ENCODE assay signal across 21 mouse cellular contexts in genomic region chr2:62423343-62423776, GRCm38 (mm10). TPM values are rescaled to one million over a fixed set of nuclear protein-coding genes. Genes with fewer than 3 reads are reported as not detected.
DNase-seq lines count a peak whose midpoint lies in the region; ATAC-seq and TF ChIP-seq lines count a peak whose summit lies in the region.
"Had no signal": no experiment of that assay in that cellular context is flagged by ENCODE, and none has a peak within 500 bp of the region (broad histone marks: within the 10 kb centered on the region; RNA-seq: fewer than 3 reads in every experiment).

No protein-coding gene starts in this region.

- no peak overlapping the region for H3K4me2 ChIP-seq in heart, embryonic 16.5 days (ENCODE audit: low read depth, low read length)
- H3K4me2 ChIP-seq: forebrain, embryonic 15.5 days; hindbrain, embryonic 12.5 days; intestine, embryonic 15.5 days had no signal

- H3K9me3 ChIP-seq in heart, embryonic 16.5 days (replicated peaks; ENCODE audit: control insufficient read depth, low read length): no peaks in the 10 kb centered on the region
- H3K9me3 ChIP-seq: forebrain, embryonic 15.5 days; G1E; hindbrain, embryonic 12.5 days; intestine, embryonic 15.5 days had no signal

- H3K9ac ChIP-seq in heart, embryonic 16.5 days (ENCODE audit: low read length): no peak overlapping the region
- H3K9ac ChIP-seq: forebrain, embryonic 15.5 days; hindbrain, embryonic 12.5 days; intestine, embryonic 15.5 days; liver, embryonic 14.5 days had no signal

- H3K36me3 ChIP-seq in heart, embryonic 16.5 days (ENCODE audit: control insufficient read depth, insufficient read depth): no peaks in the 10 kb centered on the region
- H3K36me3 ChIP-seq: forebrain, embryonic 15.5 days; G1E; hindbrain, embryonic 12.5 days; intestine, embryonic 15.5 days had no signal

- no peak for DNase-seq in heart, postnatal 4 days
- DNase-seq in kidney, postnatal 4 days: peak; percentile 10 to 21
- DNase-seq in kidney, adult 9 months: no peak
- peak; percentile 33 for DNase-seq in ZHBTc4 (ENCODE audit: low read depth, low spot score)
- peak; percentile 6 for DNase-seq in forelimb bud, embryonic 11.5 days (ENCODE audit: low read depth, low spot score)
- DNase-seq in urinary bladder, adult 2 months (ENCODE audit: low spot score): no peak
- no peak for DNase-seq in cerebellum, adult 2 months
- DNase-seq: adrenal gland, postnatal 10 days; cerebellum, adult 8-10 months; spleen, adult 18-20 months; thymus, adult 18-20 months had no signal

- peaks cover 4% of the 10 kb centered on the region for H3K4me1 ChIP-seq in heart, embryonic 16.5 days (ENCODE audit: control insufficient read depth, insufficient read depth, low read length)
- peaks cover 3% of the 10 kb centered on the region; the same call in 1 of the 2 replicates for H3K4me1 ChIP-seq in cerebellum, adult 2 months (ENCODE audit: control insufficient read depth, insufficient read depth, low read length)
- H3K4me1 ChIP-seq: forebrain, embryonic 15.5 days; hindbrain, embryonic 12.5 days had no signal

- no peak for TF ChIP-seq CTCF in cerebellum, adult 2 months (IDR thresholded peaks at IDR 0.05; ENCODE audit: borderline replicate concordance, insufficient read depth, low read depth, low read length)

- no peak for ATAC-seq in heart, embryonic 16.5 days (replicated peaks; ENCODE audit: extremely low read depth, insufficient read depth, low FRiP score)
- ATAC-seq: CD4-positive, CD25-positive, alpha-beta regulatory T cell, adult 4 months; forebrain, embryonic 15.5 days; intestine, embryonic 15.5 days; lung, postnatal 0 days; midbrain, embryonic 16.5 days had no signal

- TF ChIP-seq POLR2A in cerebellum, adult 2 months (IDR thresholded peaks at IDR 0.05; ENCODE audit: borderline replicate concordance, insufficient read depth, low read length): no peak

- H3K4me3 ChIP-seq in heart, embryonic 16.5 days (ENCODE audit: low read length): no peak overlapping the region
- H3K4me3 ChIP-seq in cerebellum, adult 2 months (replicated peaks; ENCODE audit: insufficient read depth, low read depth, low read length): no peak overlapping the region
- H3K4me3 ChIP-seq: forebrain, embryonic 15.5 days; hindbrain, embryonic 12.5 days; intestine, embryonic 15.5 days; layer of hippocampus, adult 2 months had no signal

- 0 out of 2 replicates have a peak overlapping the region, but pooled peaks have one; percentile 32 for H3K27ac ChIP-seq in heart, embryonic 16.5 days (ENCODE audit: low read length)
- no peak overlapping the region for H3K27ac ChIP-seq in cerebellum, adult 2 months (ENCODE audit: insufficient read depth, low read length)
- H3K27ac ChIP-seq: forebrain, embryonic 15.5 days; hindbrain, embryonic 12.5 days; intestine, embryonic 15.5 days; layer of hippocampus, adult 2 months; liver, embryonic 14.5 days had no signal

- no peaks in the 10 kb centered on the region for H3K27me3 ChIP-seq in heart, embryonic 16.5 days (ENCODE audit: control insufficient read depth, insufficient read depth, low read length)
- no peaks in the 10 kb centered on the region for H3K27me3 ChIP-seq in cerebellum, adult 2 months (ENCODE audit: control insufficient read depth, insufficient read depth, low read length)
- H3K27me3 ChIP-seq: forebrain, embryonic 15.5 days; hindbrain, embryonic 12.5 days; intestine, embryonic 15.5 days had no signal

- 26% methylated on average over 4 of the region's 4 CpGs for WGBS in heart, embryonic 16.5 days
- WGBS in cerebellum, adult 2 months: 60% methylated on average over 4 of the region's 4 CpGs

RNA-seq across cellular contexts. Expression of gene Dpp4, which starts 11.3 kb away (rescaled TPM):
- polyA plus RNA-seq in heart, embryonic 16.5 days (2015; fragmentation: Nextera tagmentation; extraction: Ambion mirVana): 21.2 and 24.4 TPM in 2 replicates
- total RNA-seq in heart, postnatal 4 days (2021): 10 to 100 TPM in 1 of 2 experiments, 1 to 10 TPM in 1; 8.2 to 10.6 TPM
- 3.6 and 5.7 TPM in 2 replicates for polyA plus RNA-seq in urinary bladder, adult 2 months (2012; rRNA removed)
- polyA plus RNA-seq in cerebellum, adult 2 months (2012; rRNA removed): 0.76 and 0.85 TPM in 2 replicates

Comparison
In these comparisons a context has a peak if more than half of its experiments do, and no peak if none do; other contexts are left out.
1. DNase-seq: peak in kidney, postnatal 4 days (2 of 2), ZHBTc4 (single experiment) and forelimb bud, embryonic 11.5 days (single experiment); none in heart, postnatal 4 days (single experiment), kidney, adult 9 months (single experiment), urinary bladder, adult 2 months (single experiment) and cerebellum, adult 2 months (0 of 2).